Mouse (Mus musculus) embryonic facial prominence, embryonic 14.5 days (tissue): ENCODE data around the gene Ttc29. TPM values are rescaled to one million over a fixed set of nuclear protein-coding genes. Genes with fewer than 3 reads are reported as not detected.
A peak's percentile ranks its signal among the peaks of the same experiment; 100 is the strongest.

Experiments used
- ATAC-seq: fragments of 200-750 bp; cut with Nextera tagmentation; 2 replicates; pipeline ENCODE4 v1.8.0; 2017; ENCODE audit warnings: low read depth, moderate number of reproducible peaks, moderate TSS enrichment
- DNase-seq: peaks from one replicate; pipeline ENCODE4 v3.0.0-alpha.2; 2015; ENCODE audit warnings: low spot score
- H3K27ac ChIP-seq: fragments of 300-500 bp; sonication (generic); replicated peaks from 2 replicates; pipeline ENCODE4 v1.5.1; 2014; ENCODE audit warnings: low read depth, mild to moderate bottlenecking, low read length, moderate library complexity
- H3K27me3 ChIP-seq: fragments of 300-500 bp; sonication (generic); replicated peaks from 2 replicates; pipeline ENCODE4 v1.6.1; 2014; ENCODE audit warnings: low read length; ENCODE audit not compliant: control insufficient read depth, insufficient read depth
- H3K36me3 ChIP-seq: fragments of 300-500 bp; sonication (generic); 2 replicates; pipeline ENCODE4 v1.6.1; 2014; ENCODE audit warnings: low read length, mixed read lengths; ENCODE audit not compliant: control insufficient read depth, insufficient read depth
- H3K4me1 ChIP-seq: fragments of 300-500 bp; sonication (generic); 2 replicates; pipeline ENCODE4 v1.6.1; 2014; ENCODE audit warnings: antibody characterized with exemption, low read length; ENCODE audit not compliant: control insufficient read depth, insufficient read depth
- H3K4me2 ChIP-seq: fragments of 300-500 bp; sonication (generic); 2 replicates; pipeline ENCODE4 v1.6.1; 2014; ENCODE audit warnings: low read depth, mild to moderate bottlenecking, low read length, moderate library complexity, mixed read lengths
- H3K4me3 ChIP-seq: fragments of 300-500 bp; sonication (generic); 2 replicates; pipeline ENCODE4 v1.5.1; 2014; ENCODE audit warnings: low read depth, mild to moderate bottlenecking, low read length
- H3K9ac ChIP-seq: fragments of 300-500 bp; sonication (generic); 2 replicates; pipeline ENCODE4 v1.6.1; 2014; ENCODE audit warnings: low read depth, mild to moderate bottlenecking, low read length, moderate library complexity, mixed read lengths
- H3K9me3 ChIP-seq: fragments of 300-500 bp; sonication (generic); 2 replicates; pipeline ENCODE4 v1.6.1; 2016; ENCODE audit warnings: low read length; ENCODE audit not compliant: control insufficient read depth
- WGBS: fragments of 180-500 bp; shearing (Covaris S2); extraction: QIAGEN DNeasy Blood & Tissue Kit; methylation state at CpG from one replicate; pipeline ENCODE4 v1.1.7; 2014; 5-methylcytosine and 5-hydroxymethylcytosine counted together
- polyA plus RNA-seq: library from polyadenylated mRNA; unstranded; fragments of >200 nt; fragmentation: Nextera tagmentation; extraction: Ambion mirVana; gene quantifications from 2 replicates; pipeline ENCODE4 v1.2.1, GENCODE M21; 2014

Ttc29 gene
- polyA plus RNA-seq, 1 experiment from 2014 or later, result 2.2 TPM

- DNase-seq, result peak; percentile 39
- peaks cover 10% of the 10 kb centered on the region; the same call in 1 of the 2 replicates for H3K4me1 ChIP-seq
- no peak; the same call in 1 of the 2 replicates for ATAC-seq
- H3K4me2 ChIP-seq, result no peak overlapping the region
- H3K4me3 ChIP-seq, result no peak overlapping the region
- H3K27me3 ChIP-seq, result no peaks in the 10 kb centered on the region
- no peaks in the 10 kb centered on the region for H3K9me3 ChIP-seq
- 42% methylated on average over 2 of the region's 2 CpGs for WGBS
- H3K27ac ChIP-seq, result no peak overlapping the region
- H3K9ac ChIP-seq, result no peak overlapping the region
- H3K36me3 ChIP-seq, result no peaks in the 10 kb centered on the region
Measured at GRCm38 (mm10) chr8:78230721-78231120, 17.6 kb downstream of the Ttc29 start.

GRCm38 (mm10) chr8:78232870-78233707 is 20.0 kb downstream of the Ttc29 start:
- H3K4me1 ChIP-seq, result peaks cover 10% of the 10 kb centered on the region; the same call in 1 of the 2 replicates
- peak overlapping the region; percentile 32; the same call in 1 of the 2 replicates for H3K4me2 ChIP-seq
- H3K36me3 ChIP-seq, result no peaks in the 10 kb centered on the region
- WGBS, result 35% methylated on average over 14 of the region's 14 CpGs
- H3K27ac ChIP-seq, result no peak overlapping the region
- DNase-seq (peak; percentile 56), ATAC-seq (no peak)
- H3K27me3 ChIP-seq, result no peaks in the 10 kb centered on the region
- no peak overlapping the region for H3K9ac ChIP-seq
- no peak overlapping the region for H3K4me3 ChIP-seq
- no peaks in the 10 kb centered on the region for H3K9me3 ChIP-seq

- no peaks in the 10 kb centered on the region for H3K36me3 ChIP-seq
- ATAC-seq, result no peak
- no peak overlapping the region for H3K4me3 ChIP-seq
- DNase-seq, result no peak
- H3K27ac ChIP-seq, result no peak overlapping the region
- WGBS, result 69% methylated on average over 7 of the region's 7 CpGs
- H3K4me1 ChIP-seq, result peaks cover 10% of the 10 kb centered on the region; the same call in 1 of the 2 replicates
- H3K27me3 ChIP-seq, result no peaks in the 10 kb centered on the region
- no peak overlapping the region for H3K9ac ChIP-seq
- no peaks in the 10 kb centered on the region for H3K9me3 ChIP-seq
- peak overlapping the region; percentile 32; the same call in 1 of the 2 replicates for H3K4me2 ChIP-seq
Measured at GRCm38 (mm10) chr8:78233708-78234201, 20.7 kb downstream of the Ttc29 start.

GRCm38 (mm10) chr8:78237972-78238675 is 25.0 kb downstream of the Ttc29 start:
- whole genome bisulfite sequencing, result 56% methylated on average over 6 of the region's 6 CpGs
- Histone ChIP-seq H3K9ac (no peak overlapping the region), H3K9me3 (no peaks in the 10 kb centered on the region), H3K4me1 (peaks cover 7% of the 10 kb centered on the region; the same call in 1 of the 2 replicates), H3K36me3 (no peaks in the 10 kb centered on the region), H3K27me3 (no peaks in the 10 kb centered on the region), H3K27ac (no peak overlapping the region), H3K4me2 (no peak overlapping the region), H3K4me3 (no peak overlapping the region)
- peak; percentile 16 for DNase-seq
- ATAC-seq, result no peak

- H3K27me3 ChIP-seq, result no peaks in the 10 kb centered on the region
- WGBS, result 35% methylated on average over 3 of the region's 3 CpGs
- DNase-seq (no peak), ATAC-seq (no peak)
- no peaks in the 10 kb centered on the region for H3K4me1 ChIP-seq
- H3K36me3 ChIP-seq, result no peaks in the 10 kb centered on the region
- H3K27ac ChIP-seq, result no peak overlapping the region
- H3K9ac ChIP-seq, result no peak overlapping the region
- H3K4me2 ChIP-seq, result no peak overlapping the region
- H3K4me3 ChIP-seq, result no peak overlapping the region
- H3K9me3 ChIP-seq, result no peaks in the 10 kb centered on the region
Measured at GRCm38 (mm10) chr8:78251115-78251514, 38.0 kb downstream of the Ttc29 start.

- H3K27ac ChIP-seq, result no peak overlapping the region
- H3K4me1 ChIP-seq, result no peaks in the 10 kb centered on the region
- WGBS, result 81% methylated on average over 4 of the region's 4 CpGs
- ATAC-seq (peak; percentile 57; the same call in 1 of the 2 replicates), DNase-seq (peak; percentile 28)
- H3K27me3 ChIP-seq, result no peaks in the 10 kb centered on the region
- no peak overlapping the region for H3K4me3 ChIP-seq
- no peak overlapping the region for H3K4me2 ChIP-seq
- H3K36me3 ChIP-seq, result no peaks in the 10 kb centered on the region
- H3K9ac ChIP-seq, result no peak overlapping the region
- H3K9me3 ChIP-seq, result no peaks in the 10 kb centered on the region
Measured at GRCm38 (mm10) chr8:78254374-78254773, 41.3 kb downstream of the Ttc29 start.

- Histone ChIP-seq H3K4me1 (no peaks in the 10 kb centered on the region), H3K9me3 (no peaks in the 10 kb centered on the region), H3K27me3 (no peaks in the 10 kb centered on the region), H3K4me3 (no peak overlapping the region), H3K4me2 (no peak overlapping the region), H3K9ac (no peak overlapping the region), H3K27ac (no peak overlapping the region), H3K36me3 (no peaks in the 10 kb centered on the region)
- DNase-seq (no peak), ATAC-seq (no peak)
- 88% methylated on average over 3 of the region's 3 CpGs for WGBS
Measured at GRCm38 (mm10) chr8:78255011-78255410, 41.9 kb downstream of the Ttc29 start.

GRCm38 (mm10) chr8:78265506-78265905 is 52.4 kb downstream of the Ttc29 start:
- no peak for DNase-seq
- Histone ChIP-seq H3K9me3 (no peaks in the 10 kb centered on the region), H3K4me1 (no peaks in the 10 kb centered on the region), H3K27me3 (no peaks in the 10 kb centered on the region), H3K4me3 (no peak overlapping the region), H3K4me2 (no peak overlapping the region), H3K9ac (no peak overlapping the region), H3K27ac (no peak overlapping the region), H3K36me3 (no peaks in the 10 kb centered on the region)
- no peak for ATAC-seq
- 38% methylated on average over 5 of the region's 5 CpGs for WGBS
